Mouse (Mus musculus) cerebellum, adult 11 months (tissue): ENCODE results near the gene Tacc2.

Experiments used
- DNase-seq: peaks from one replicate; pipeline ENCODE4 v3.0.0; 2022

Tacc2 gene

DNA sequence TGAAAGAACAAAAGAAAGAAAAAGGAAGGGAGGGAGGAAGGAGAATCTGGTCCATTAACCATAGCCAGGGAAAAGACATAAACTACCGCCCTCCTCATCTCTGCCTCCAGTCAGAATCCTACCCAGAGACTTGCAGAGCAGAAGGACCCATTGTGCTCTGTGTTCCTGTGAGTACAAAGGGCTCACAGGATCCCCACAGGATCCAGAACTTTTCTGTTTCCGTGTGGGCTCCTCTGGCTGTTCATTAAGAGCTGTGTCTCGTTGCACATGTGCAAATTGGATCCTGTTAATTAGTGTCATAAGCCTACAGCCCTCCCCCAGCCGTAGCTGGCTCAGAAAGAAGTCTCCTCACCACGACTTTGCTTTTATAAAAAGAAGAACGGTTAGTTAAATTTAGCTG lies 155.7 kb downstream of the Tacc2 start:
- DNase-seq, result no peak

DNA sequence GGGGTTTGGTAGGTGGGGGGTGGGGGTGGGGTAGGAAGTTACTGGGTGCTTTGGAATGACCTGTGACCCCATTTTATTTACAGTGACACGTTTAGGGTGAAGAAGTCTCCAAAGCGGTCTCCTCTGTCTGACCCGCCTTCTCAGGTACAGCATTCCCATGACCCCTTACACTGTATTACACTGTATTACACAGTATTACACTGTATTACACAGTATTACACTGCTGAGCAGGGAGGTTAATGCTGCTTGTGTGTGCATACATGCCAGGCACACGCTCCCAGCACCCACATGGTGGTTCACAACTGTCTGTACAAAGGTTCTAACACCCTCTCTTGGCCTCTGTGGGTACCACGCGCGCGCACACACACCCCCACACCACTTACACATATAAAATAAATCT lies 156.2 kb downstream of the Tacc2 start:
- DNase-seq, result no peak

DNA sequence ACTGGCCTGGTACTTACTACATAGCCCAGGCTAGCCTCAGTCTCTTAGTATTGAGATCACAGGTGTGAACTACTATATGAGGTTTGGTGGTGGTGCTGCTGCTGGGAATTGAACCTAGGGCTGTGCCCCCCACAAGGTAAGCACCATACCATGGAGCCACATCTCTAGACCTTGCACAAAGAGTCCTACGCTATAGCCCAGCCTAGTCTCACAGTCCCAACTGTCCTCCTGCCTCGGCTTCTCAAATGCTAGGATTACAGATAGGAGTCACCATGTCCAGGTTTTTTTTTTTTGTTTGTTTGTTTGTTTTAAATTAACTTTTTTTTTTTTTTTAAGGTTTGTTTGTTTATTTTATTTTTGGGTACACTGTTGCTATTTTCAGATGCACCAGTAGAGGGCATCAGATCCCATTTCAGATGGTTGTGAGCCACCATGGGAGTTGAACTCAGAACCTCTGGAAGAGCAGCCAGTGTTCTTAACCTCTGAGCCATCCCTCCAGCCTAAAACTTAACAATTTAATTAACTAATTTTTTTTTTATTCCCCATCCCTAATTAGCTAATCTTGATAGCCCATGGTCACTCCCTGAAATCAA lies 157.1 kb downstream of the Tacc2 start:
- no peak for DNase-seq

DNA sequence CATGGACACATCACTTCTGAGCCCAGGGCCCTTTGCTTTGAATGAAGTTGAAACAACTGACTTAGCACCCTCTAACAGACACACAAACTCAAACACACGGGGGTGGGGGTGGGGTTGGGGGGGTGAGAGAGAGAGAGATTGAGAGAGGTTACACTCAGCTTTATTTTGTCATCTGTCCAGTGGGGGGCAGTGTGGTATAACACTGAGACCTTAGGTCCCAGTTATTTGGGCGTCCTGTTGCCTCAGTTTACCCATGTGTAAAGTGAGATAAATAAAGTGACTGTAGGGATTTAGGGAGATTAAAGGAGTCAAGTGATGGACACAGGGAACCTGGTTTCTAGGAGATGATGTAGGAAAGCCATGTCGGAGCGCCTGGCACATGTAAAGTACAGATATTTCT lies 163.9 kb downstream of the Tacc2 start:
- DNase-seq, result no peak

DNA sequence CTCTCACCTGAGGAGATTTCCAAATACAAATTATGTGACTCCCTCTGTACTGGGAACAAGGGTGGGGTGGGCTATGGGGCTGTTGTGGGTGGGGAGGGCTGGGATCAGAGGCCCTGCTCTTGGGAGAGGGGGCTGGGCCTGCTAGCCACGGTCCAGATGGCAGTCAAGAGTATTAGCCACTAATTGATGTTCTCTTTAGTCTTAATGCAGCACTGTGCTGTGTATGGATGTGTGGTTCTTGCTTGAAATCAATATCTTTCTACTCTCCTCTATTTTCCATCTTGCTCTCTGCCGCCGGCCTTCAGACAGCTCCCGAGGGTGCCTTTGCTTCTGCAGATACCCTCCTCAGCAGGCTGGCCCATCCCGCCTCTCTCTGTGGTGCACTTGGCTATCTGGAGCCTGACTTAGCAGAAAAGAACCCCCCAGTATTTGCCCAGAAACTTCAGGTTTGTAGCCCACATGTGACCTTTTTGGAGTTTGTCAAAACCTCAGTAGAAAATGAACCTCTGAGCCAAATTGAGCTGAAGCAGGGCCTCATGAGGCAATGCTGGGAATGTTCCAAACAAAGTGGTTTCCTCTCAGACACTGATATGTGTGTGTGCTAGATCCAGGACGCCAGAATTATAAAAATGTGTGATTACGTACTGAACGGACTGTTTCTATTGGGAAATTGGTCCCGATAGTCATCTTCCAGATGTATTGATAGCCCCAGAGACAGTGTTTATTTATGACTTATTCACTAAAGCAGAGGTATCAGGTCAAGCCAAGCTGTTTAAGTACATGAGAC lies 166.2 kb downstream of the Tacc2 start:
- DNase-seq, result no peak

DNA sequence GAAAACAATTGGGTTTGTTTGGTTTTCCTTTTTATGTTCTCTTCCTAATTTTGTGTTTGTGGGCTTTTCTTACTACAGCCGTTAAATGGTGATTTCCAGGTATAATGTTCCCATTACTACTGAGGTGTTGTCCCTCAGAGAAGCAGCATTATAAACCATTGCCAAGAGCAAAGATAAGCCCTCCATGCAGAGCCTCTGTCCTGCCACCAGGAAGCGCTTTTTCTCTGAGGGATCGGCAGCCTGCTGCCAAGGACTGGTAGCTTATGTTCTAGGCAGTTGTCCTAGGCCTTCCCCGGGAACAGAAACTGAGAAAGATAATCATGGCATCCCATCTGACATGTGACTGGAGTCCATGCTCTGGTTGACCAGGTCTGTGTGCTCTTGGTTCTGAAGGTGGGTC lies 171.9 kb downstream of the Tacc2 start:
- DNase-seq, result no peak

DNA sequence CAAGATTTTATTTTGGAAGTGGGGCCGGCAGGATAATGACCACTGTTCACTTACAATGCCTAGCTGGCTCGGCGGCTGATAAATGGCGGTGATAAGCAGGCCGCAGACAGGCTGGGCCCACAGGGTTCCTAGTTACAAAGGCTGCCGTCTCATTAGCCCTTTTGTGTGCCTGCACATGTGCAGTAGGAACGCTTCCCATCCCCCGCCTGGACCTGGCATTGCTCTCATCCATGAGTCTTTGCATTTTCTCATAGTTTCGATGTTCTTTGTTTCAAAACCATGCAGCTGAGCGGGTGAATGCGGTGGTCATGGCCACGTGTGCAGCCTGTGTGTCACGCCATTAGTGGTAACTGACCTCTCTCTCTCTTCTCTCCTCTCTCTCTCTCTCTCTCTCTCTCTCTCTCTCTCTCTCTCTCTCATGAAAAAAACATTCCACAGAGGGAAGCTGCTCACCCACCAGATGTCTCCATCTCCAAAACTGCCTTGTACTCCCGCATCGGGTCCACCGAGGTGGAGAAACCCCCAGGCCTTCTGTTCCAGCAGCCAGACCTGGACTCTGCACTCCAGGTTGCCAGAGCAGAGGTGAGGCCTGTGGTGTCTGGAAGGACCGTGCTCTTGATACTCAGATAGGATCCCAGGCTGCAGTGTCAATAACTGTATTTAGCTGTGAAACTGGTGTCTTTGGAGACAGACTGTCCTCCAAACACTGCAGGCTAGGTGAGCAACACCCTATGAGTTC lies 173.7 kb downstream of the Tacc2 start:
- no peak for DNase-seq

DNA sequence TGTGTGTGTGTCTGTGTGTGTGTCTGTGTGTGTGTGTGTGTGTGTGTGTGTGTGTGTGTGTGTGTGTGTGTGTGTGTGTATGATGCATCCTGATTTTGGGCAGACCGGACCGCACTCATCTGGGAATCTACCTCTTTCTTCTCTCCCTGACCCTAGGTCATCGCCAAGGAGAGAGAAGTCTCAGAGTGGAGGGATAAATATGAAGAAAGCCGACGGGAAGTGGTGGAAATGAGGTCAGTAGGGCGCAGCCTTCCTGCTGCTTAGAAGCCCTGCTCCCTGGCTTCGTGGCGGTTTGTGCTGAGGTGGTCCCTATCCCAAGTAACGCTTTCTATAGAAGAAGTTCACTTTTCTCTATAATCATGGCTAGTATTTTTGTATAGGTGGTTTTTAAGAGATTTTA lies 174.4 kb downstream of the Tacc2 start:
- no peak for DNase-seq

DNA sequence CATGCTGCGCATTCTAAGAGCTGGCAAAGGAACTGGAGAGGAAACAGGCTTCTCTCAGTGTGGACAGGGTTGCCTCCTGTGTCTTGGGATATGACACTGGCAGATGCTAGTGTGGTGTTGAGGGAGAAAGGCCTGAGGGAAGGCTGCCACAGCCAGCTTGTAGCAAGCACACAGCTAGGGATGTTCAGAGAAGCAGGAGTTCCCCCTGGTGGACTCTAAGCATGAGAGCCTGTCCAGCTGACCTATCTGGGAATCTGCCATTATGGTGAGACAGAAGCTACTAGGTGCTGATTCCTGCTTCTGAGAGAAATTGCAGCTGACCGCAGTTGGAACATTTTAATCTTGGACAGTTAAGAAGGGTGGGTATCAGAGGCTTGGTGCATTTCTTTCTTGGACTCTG lies 177.6 kb downstream of the Tacc2 start:
- peak; percentile 39 for DNase-seq

DNA sequence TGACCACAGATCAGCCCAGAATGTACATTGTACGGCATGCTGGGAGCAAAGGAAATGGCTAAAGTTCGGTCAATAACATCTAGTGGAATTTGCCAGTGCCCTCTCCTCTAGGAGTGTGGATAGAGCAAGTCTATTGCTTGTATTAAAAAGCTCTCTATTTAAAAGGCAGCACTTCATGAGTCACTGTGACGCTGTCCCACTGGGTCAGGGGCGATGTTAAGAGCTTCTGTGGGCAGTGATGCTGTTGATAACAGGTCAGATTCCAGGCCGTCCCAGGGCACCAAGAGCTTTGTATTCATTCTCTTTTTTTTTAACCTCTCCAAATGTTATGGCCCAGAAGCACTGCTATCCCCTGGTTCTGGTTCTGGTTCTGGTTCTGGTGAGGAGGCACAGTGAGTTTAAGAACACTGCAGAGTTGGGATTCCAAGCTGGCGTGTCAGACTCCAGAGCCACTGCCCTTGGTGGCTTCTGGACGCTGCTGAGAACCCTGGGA lies 179.2 kb downstream of the Tacc2 start:
- no peak for DNase-seq

DNA sequence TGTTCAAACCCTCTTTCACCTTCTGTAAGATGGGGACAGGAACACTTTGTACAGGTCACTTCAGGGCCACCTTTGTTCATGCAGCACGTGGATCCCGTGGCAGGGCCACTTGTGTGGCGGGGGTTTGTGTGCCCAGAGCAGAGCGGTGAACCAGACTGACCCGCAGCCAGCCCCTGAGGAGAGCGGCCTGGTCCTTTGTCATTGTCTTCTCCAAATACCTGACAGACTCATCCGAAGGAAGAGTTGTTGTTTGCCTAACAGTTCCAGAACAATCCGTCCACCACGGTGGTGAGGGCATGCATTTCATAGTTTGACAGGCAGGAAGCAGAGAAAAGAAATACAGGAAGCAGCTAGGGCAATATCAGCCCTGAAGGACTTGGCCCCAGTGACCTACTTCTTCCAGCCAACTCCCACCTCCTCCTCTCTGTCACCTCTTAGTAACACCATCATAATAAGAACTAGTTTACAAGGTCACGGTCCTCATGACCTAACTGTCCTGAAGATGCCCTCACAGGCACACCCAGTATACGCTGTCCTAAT lies 180.2 kb downstream of the Tacc2 start:
- no peak for DNase-seq

DNA sequence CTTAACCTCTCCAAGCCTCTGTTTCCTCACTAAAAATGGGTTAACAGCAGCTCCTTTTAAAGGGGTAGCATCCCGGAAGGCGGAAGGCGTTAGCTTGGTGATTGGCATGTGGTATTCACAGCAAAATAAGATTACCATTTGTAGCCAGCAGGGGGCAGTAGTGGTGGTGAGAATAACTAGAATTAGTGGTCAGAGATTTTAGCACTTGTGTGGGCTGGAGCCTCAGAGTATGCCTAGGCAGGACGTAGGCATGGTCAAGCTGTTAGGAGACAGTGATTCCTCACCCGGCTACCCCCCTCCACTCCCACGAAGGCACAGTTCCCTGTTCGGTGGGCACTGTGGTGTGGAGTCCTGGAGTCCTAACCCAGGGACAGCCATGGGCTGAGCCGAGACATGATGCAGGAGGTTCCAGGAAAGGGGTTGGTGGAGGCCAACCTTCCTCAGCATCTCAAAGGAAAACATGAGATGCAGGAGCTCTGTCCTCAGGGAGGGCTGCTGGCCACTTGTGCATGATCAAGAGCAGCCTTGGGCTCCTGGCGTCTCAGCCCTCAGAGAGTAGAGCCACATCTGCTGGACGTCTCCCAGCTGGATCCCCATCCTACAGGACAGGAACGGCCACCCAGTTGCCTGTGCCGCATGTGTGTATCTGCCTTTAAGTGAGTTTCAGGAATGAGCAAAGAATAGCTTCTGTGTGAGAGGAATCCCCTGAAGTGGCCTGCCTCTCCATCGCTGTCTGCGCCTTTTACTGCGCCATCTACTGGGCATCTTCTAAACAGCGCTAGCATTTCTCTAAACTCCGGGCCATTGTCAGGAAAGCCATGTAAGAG lies 185.0 kb downstream of the Tacc2 start:
- peak; percentile 66 for DNase-seq

DNA sequence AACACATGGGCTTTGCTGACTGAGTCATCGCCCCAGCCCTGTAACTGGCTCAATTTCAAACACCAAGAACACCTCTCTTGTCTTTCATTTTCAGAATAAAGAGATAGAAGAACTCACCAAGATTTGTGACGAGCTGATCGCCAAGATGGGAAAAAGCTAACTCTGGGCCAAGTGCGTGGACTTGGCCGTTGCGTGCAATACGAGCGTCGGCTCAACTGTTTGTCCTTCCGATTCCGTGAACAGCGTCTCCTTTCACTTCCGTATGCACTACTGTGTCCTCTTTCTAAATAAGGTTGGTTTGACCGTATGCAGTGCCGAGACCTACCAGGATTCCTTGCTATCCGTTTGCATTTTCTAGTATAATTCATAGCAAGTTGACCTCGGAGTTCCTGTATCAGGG lies 186.9 kb downstream of the Tacc2 start:
- no peak for DNase-seq

DNA sequence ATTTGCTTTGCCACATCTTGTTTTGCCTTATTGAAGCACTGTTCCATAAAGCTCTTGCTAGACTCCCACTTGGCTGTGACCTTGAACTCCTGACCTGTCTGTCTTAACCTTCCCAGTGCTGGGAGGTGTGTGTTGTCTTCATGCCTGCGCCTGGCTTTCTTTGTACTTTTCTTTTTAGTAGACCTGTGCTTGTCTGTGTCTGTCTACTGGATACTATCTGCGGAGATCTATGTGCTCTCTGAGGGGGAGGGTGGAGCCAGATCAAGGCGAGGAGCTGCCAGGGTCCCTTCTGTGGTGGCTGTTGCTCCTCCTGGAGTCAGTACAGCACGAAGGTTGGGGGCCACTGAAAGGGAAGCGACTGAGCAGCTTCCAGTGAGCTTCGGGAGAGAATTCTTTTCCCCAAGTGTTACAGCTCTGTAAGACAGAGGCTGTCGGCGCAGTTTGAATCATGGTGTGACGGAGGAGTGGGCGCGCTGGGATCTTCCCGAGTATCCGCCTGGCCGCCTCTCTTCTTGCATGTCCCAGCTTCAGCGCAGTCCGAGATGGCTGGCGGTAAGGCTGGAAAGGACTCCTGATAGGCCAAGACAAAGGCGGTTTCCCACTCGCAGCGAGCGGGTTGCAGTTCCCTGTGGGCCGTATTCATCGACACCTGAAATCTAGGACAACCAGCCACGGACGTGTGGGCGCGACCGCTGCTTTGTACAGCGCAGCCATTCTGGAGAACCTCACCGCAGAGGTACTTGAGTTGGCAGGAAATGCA lies 189.4 kb downstream of the Tacc2 start:
- no peak for DNase-seq

DNA sequence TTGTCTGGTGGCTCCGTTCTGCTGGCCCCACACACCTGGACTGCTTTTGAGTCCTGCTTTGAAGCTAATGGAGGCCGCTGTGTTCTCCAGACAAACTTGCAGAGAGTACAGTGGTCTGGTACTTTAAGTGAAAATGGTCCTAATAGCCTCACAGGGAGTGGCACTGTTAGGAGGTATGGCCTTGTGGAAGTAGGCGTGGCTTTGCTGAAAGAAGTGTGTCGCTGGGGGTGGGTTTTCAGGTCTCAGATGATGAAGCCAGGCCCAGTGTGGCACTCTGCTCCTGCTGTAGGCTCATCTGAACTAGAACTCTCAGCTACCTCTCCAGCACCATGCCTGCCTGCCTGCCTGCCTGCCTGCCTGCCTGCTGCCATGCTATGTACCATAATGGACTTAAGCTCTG lies 190.9 kb downstream of the Tacc2 start:
- DNase-seq, result no peak

DNA sequence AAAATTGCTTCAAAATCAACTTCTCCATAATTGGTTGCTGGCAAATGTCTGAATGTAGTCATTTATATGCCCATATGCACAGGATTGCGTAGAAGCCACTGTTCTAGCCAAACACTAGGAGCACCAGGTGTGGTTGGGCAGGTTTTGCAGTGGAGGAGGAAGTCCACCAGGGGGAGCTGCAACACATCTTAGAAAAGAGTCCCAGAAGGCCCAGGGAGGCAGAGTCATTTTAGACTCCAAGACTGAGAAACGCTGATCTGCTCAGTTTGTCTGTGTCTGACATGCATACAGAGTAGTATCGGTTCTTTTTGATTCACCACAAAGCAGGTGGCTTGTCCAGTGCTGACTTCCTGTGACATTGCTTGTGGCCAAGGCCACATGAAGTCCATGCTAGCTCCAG lies 193.5 kb downstream of the Tacc2 start:
- peak; percentile 80 for DNase-seq

DNA sequence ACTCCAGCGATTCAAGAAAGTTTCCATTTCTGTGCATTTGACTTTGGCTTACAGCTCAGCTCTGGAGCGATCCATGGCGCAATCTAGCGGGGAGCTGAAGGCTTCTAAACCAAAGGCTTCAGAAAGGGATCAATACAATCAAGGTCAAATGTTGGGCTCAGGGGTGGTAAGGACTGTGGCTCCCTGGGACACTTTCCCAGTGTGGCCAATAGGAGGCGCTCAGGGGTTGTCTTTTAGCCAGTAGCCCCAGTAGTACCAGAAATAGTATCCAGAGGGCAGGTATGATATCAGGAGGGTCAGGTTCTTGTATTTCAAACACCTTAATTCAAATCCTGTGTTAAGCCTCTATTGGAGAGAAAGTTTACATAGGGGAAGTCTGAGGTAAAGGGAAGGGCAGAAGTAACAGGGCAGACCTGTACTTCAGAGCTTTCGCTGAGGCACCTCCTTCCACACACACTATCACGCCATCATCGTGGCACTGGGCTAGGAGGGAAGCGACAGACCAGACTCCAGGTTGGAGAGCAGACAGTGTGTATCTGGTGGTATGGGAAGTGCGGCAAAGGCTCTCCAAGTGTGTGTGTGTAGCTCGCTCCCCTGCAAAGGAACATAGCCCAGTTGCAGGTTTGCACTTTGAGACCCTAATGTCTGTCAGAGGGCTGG lies 196.1 kb downstream of the Tacc2 start:
- no peak for DNase-seq

DNA sequence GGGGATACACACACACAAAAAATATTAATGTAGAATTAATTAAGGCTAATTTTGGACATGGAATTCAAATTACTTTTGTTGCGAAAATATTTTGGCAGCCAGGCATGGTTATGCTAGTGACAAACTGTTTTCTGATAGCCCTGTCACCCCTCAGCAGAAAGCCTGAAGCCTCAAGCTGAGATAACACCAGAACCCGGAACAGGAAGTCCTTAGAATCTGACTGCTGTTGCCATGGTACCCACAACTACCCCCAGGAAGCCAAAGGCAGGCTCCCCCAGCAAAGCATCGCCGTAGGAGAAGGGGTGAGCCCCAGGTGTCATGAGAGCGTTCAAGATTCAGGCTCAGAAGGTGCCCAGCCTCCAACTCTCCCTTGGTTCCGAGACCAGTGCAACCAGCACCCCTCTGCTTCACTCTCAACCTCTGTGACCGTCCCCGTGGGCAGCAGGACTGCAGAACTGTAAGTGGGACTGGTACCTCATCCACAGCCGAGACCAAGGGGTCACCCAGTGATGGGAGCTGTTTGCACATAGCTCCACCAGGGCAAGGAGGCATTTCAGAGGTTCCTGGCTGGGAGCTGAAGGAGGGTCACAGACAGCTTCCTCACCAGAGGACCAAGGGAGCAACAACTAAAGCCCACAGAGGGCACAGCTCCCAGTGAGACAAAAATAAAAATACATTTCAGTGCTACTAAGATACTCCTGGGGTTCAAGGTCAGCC lies 196.8 kb downstream of the Tacc2 start, which contains the start of gene Btbd16:
Gene Btbd16 (plus strand): TSS at position 156 of the 717 bp plus-strand sequence.
- DNase-seq, result no peak

DNA sequence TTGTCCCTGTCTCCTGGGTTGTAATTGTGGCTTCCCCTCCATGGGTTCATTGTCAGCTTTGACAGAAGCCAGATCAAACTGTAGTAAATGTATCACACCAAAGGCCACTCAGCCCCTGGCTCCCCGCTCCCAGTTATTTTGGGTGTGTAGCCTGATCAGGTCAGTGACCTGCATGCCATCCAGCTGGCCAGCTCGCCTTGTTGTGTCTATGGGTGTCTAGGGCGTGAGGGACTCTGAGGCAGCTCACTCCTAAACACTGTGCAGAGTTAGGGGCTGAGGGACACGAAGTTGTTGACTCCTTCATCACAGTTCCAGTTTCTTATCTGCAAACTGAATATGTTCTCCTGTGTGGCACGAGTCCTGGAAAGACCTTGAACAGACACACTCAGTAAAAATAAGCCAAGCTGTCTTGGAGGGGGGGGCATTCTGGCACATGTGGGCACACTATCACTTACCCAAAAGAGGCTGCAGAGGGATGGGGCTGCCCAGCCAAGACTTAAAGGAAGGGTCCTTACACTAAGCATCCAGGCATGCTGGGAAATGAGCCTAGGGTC lies 203.7 kb downstream of the Tacc2 start:
- no peak for DNase-seq

DNA sequence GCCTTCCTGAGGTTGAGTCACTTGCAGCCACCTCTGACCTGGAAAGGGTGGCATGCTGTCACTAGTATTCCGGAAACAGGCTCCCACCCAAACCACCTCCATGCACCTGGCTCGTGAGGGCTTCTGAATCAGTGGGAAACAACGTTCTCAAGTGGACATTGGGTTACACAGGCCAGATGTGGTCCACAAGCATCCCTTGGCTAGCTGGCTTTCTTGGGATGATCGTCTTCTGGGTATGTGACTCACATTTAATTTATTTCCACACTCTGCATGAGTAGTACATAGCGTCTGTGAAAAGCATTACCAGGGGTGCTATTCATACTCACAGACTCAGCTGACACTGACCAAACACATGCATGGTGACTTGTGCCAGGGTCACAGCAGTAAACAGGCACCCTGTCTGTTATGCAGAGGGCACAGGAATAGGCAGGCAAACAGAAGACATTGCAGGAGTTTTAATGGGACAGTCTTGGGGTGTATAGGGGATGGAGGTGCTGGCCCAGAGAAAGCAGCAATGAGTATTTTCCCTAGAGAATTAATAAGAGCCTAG lies 205.3 kb downstream of the Tacc2 start:
- no peak for DNase-seq
